Mouse (Mus musculus) mammary gland, adult 2 months (tissue): ENCODE data around the gene Dapk2. TPM values are rescaled to one million over a fixed set of nuclear protein-coding genes. Genes with fewer than 3 reads are reported as not detected.

Source experiments
- polyA plus RNA-seq: library from polyadenylated mRNA; depleted of rRNA; stranded (reverse); fragments of >200 nt; gene quantifications from 2 replicates; pipeline ENCODE4 v1.2.3, GENCODE M21; 2012; ENCODE audit warnings: low replicate concordance; rRNA removed

Gene Dapk2
- 5.1 and 5.8 TPM in 2 replicates for polyA plus RNA-seq

DNA sequence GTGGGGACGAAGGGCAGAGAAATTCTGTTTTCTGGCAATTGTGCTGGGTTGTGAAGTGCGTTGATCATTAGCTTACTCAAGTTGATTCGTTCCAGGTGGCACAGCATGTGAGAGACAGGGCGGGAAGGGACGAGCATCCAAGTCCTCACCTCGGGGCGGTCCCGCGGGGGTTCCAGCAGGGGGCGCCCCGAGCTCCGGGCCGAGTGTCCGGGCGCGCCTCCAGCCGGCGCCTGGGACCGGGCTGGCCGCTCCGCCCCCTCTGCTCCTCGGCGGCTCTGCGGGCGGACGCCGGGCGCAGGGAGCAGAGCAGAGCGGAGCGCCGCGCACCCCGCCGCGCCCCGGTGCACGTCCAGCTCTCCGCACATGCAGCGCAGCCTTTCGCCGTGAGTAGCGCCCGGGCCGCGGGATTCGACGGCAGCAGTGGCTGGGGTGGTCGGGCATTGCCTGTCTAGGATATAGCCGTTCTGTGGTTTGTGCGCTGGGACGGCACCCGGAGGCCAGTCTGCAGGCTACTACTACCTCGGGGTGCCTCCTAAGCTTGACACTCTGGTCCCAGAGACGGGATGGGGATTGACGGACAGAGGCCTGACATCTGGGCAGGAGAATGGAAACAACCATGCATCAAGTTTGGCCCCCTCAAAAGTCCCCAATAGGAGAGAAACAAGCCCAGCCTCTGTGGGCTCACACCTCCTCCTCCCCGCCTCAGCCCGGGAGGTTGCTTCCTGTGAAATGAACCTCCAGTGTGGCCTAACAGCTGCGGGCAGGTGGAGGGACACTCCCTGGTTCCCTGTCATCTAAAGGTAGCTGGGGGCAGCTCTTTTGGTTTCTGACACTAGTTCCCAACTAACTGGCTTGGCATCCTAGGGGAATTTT is at the start of gene Dapk2:
Gene Dapk2, plus strand, starts transcription at position 266 of the 873 bp plus-strand sequence.

DNA sequence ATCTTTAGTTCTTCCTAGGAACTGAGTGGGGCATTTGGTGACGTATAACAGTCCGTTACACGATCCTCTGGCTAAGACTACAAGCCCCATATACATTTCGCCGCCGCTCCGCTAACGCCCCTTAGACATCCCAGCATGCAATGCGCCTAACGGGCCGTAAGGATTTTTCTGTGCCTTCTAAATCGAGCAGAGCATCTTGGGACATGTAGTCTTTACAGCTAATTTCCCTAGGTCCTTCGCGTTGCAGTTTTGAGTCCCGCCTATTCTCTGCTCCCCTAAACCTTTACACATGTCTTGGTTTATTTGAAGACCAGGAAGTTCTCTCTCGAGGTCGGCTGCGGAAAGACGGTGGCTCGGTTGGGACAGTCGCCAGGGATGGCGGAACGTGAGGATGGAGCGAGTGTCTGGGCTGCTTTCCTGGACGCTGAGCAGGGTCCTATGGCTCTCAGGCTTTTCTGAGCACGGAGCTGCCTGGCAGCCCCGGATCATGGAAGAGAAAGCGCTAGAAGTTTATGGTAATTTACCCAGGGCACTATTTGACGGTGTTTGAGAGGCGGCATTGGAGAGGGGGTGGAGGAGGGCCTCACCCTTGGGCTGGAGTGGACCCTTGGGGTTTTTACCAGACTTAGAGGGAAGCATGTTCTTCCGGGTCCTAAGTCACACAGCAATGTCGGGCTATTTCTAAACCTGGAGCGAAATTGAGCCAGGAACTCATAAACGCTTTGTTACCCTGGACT is 31.4 kb upstream of the Dapk2 start, which contains the start of the genes Snx1 and Ciao2a:
Gene Snx1, minus strand, starts transcription at position 132 of the 737 bp plus-strand sequence.
Gene Ciao2a, plus strand, starts transcription at position 156 of the 737 bp plus-strand sequence.

Other genes with a start within 250 kb of the Dapk2 start
- 5.6 and 11.5 TPM in 2 replicates for gene Trip4, start 249.4 kb upstream of the Dapk2 start, polyA plus RNA-seq
- gene Csnk1g1, start 249.3 kb upstream of the Dapk2 start, polyA plus RNA-seq, result 4.8 and 7.8 TPM in 2 replicates
- gene Ppib, start 98.0 kb upstream of the Dapk2 start, polyA plus RNA-seq, result 126 and 168 TPM in 2 replicates
- 4.1 and 5.7 TPM in 2 replicates for gene Snx22, start 88.5 kb upstream of the Dapk2 start, polyA plus RNA-seq
- 37.5 and 52.5 TPM in 2 replicates for gene Snx1, start 31.6 kb upstream of the Dapk2 start, polyA plus RNA-seq
- gene Ciao2a, start 31.6 kb upstream of the Dapk2 start, polyA plus RNA-seq, result 6.4 and 15.2 TPM in 2 replicates
- gene Herc1, start 192.2 kb downstream of the Dapk2 start, polyA plus RNA-seq, result 11.3 and 15.7 TPM in 2 replicates